Mouse (Mus musculus) ES-E14 (cell line): ENCODE results near the gene Samd7.

Experiments
- CHD2 ChIP-seq: IDR thresholded peaks from 2 replicates; pipeline ENCODE4 v1.6.1; 2014; ENCODE audit warnings: mild to moderate bottlenecking, low read depth, low read length, inconsistent platforms
- HCFC1 ChIP-seq: IDR thresholded peaks from 2 replicates; pipeline ENCODE4 v1.6.1; 2012; ENCODE audit warnings: low read length, inconsistent platforms, borderline replicate concordance; ENCODE audit not compliant: insufficient read depth
- MAFK ChIP-seq: IDR thresholded peaks from 2 replicates; pipeline ENCODE4 v1.6.1; 2014; ENCODE audit warnings: mild to moderate bottlenecking, low read depth, low read length, inconsistent platforms; ENCODE audit not compliant: insufficient read depth
- ZC3H11A ChIP-seq: IDR thresholded peaks from 2 replicates; pipeline ENCODE4 v1.6.1; 2012; ENCODE audit warnings: low read depth, mild to moderate bottlenecking, inconsistent platforms, low read length, borderline replicate concordance

DNA sequence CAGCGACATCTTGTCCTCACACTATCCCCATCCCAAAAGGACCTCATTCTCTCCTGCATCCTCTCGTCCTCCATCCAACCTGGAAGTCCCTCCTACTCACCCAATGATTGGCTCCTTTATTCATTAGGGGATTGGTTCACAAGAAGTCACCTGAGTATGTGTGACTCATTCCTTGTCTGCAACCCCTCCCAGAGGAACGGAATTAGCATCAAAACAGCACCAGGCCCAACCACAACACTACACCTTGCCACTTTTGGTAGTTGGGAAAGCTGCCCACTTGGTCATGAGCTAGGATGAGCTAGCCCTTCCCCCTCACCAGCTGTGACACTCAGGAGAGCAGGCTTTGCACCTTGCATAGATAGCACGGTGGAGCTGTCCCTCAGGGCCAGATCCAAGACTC is 24.1 kb upstream of the Samd7 start:
- TF ChIP-seq CHD2 (no peak), HCFC1 (no peak), ZC3H11A (no peak), MAFK (no peak)
